Mouse (Mus musculus) embryonic facial prominence, embryonic 11.5 days (tissue): ENCODE measurements around the gene Olfr1198. TPM values are rescaled to one million over a fixed set of nuclear protein-coding genes. Genes with fewer than 3 reads are reported as not detected.

ENCODE experiments used
- polyA plus RNA-seq: library from polyadenylated mRNA; unstranded; fragments of >200 nt; fragmentation: Nextera tagmentation; extraction: Ambion mirVana; gene quantifications from 2 replicates; pipeline ENCODE4 v1.2.1, GENCODE M21; 2014

The Olfr1198 gene
- polyA plus RNA-seq, 1 experiment from 2014 or later: not detected

Other genes starting within 250 kb of the Olfr1198 start
- not detected in 2 replicates for gene Olfr1186, start 232.8 kb downstream of the Olfr1198 start, polyA plus RNA-seq
- gene Olfr1188, start 194.4 kb downstream of the Olfr1198 start, polyA plus RNA-seq: not detected in 2 replicates
- gene Olfr1189, start 164.9 kb downstream of the Olfr1198 start, polyA plus RNA-seq: not detected in 2 replicates
- not detected in 2 replicates for gene Olfr1191-ps1, start 110.8 kb downstream of the Olfr1198 start, polyA plus RNA-seq
- gene Olfr1192-ps1, start 102.9 kb downstream of the Olfr1198 start, polyA plus RNA-seq: not detected in 2 replicates
- gene Olfr1193, start 75.7 kb downstream of the Olfr1198 start, polyA plus RNA-seq: not detected in 2 replicates
- not detected in 2 replicates for gene Olfr1195, start 62.2 kb downstream of the Olfr1198 start, polyA plus RNA-seq
- not detected in 2 replicates for gene Olfr1196, start 46.8 kb downstream of the Olfr1198 start, polyA plus RNA-seq
- not detected in 2 replicates for gene Olfr1197, start 19.0 kb downstream of the Olfr1198 start, polyA plus RNA-seq
- gene Olfr1199, start 9.1 kb upstream of the Olfr1198 start, polyA plus RNA-seq: not detected in 2 replicates
- gene Olfr1200, start 19.1 kb upstream of the Olfr1198 start, polyA plus RNA-seq: not detected in 2 replicates
- gene Olfr1201, start 41.7 kb upstream of the Olfr1198 start, polyA plus RNA-seq: not detected in 2 replicates
- gene Olfr1202, start 63.1 kb upstream of the Olfr1198 start, polyA plus RNA-seq: not detected in 2 replicates
- gene Olfr1205, start 78.4 kb upstream of the Olfr1198 start, polyA plus RNA-seq: not detected in 2 replicates
- not detected in 2 replicates for gene Olfr1204, start 97.9 kb upstream of the Olfr1198 start, polyA plus RNA-seq
- gene Olfr1206, start 111.9 kb upstream of the Olfr1198 start, polyA plus RNA-seq: not detected in 2 replicates
- not detected in 2 replicates for gene Olfr1208, start 150.9 kb upstream of the Olfr1198 start, polyA plus RNA-seq
- not detected in 2 replicates for gene Olfr1209, start 163.8 kb upstream of the Olfr1198 start, polyA plus RNA-seq
- gene Olfr1211, start 186.7 kb upstream of the Olfr1198 start, polyA plus RNA-seq: not detected in 2 replicates
- gene Olfr1212, start 202.6 kb upstream of the Olfr1198 start, polyA plus RNA-seq: not detected in 2 replicates
- not detected in 2 replicates for gene Gm13762, start 228.9 kb upstream of the Olfr1198 start, polyA plus RNA-seq
- not detected in 2 replicates for gene Olfr1214, start 241.3 kb upstream of the Olfr1198 start, polyA plus RNA-seq